Mouse (Mus musculus) hindbrain, postnatal 0 days (tissue): ENCODE data around the gene Tmod1. TPM values are rescaled to one million over a fixed set of nuclear protein-coding genes. Genes with fewer than 3 reads are reported as not detected.

Source experiments
- ATAC-seq: fragments of 200-750 bp; cut with Nextera tagmentation; 2 replicates; pipeline ENCODE4 v1.8.0; 2017; ENCODE audit warnings: mild to moderate bottlenecking, moderate TSS enrichment, moderate library complexity
- DNase-seq: peaks from one replicate; pipeline ENCODE4 v3.0.0-alpha.2; 2015; ENCODE audit warnings: low spot score
- H3K27ac ChIP-seq: fragments of 300-500 bp; sonication (generic); 2 replicates; pipeline ENCODE4 v1.5.1; 2014; ENCODE audit warnings: mild to moderate bottlenecking
- H3K27me3 ChIP-seq: fragments of 300-500 bp; sonication (generic); 2 replicates; pipeline ENCODE4 v1.6.1; 2014; ENCODE audit warnings: low read length, mixed read lengths; ENCODE audit not compliant: insufficient read depth
- H3K36me3 ChIP-seq: fragments of 300-500 bp; sonication (generic); 2 replicates; pipeline ENCODE4 v1.6.1; 2014; ENCODE audit warnings: low read length, mixed read lengths; ENCODE audit not compliant: insufficient read depth
- H3K4me1 ChIP-seq: fragments of 300-500 bp; sonication (generic); 2 replicates; pipeline ENCODE4 v1.6.1; 2014; ENCODE audit warnings: antibody characterized with exemption, low read length, mixed read lengths; ENCODE audit not compliant: insufficient read depth
- H3K4me2 ChIP-seq: fragments of 300-500 bp; sonication (generic); 2 replicates; pipeline ENCODE4 v1.6.1; 2014; ENCODE audit warnings: low read depth, mild to moderate bottlenecking, low read length, moderate library complexity, mixed read lengths
- H3K4me3 ChIP-seq: fragments of 300-500 bp; sonication (generic); 2 replicates; pipeline ENCODE4 v1.5.1; 2014; ENCODE audit warnings: low read length
- H3K9ac ChIP-seq: fragments of 300-500 bp; sonication (generic); replicated peaks from 2 replicates; pipeline ENCODE4 v1.6.1; 2014; ENCODE audit warnings: mild to moderate bottlenecking, low read length, moderate library complexity, mixed read lengths
- H3K9me3 ChIP-seq: fragments of 300-500 bp; sonication (generic); 2 replicates; pipeline ENCODE4 v1.6.1; 2016; ENCODE audit warnings: low read length, mixed read lengths
- CTCF ChIP-seq: IDR thresholded peaks from 2 replicates; pipeline ENCODE4 v1.5.1; 2016; ENCODE audit warnings: antibody characterized with exemption, control low read depth, low read depth
- WGBS: fragments of 180-500 bp; shearing (Covaris S2); extraction: QIAGEN DNeasy Blood & Tissue Kit; methylation state at CpG from one replicate; pipeline ENCODE4 v1.1.7; 2014; 5-methylcytosine and 5-hydroxymethylcytosine counted together
- polyA plus RNA-seq: library from polyadenylated mRNA; unstranded; fragments of >200 nt; fragmentation: Nextera tagmentation; extraction: Ambion mirVana; gene quantifications from 2 replicates; pipeline ENCODE4 v1.2.1, GENCODE M21; 2015
- total RNA-seq: library from RNA; depleted of rRNA; stranded (reverse); fragments of >200 nt; gene quantifications from 2 replicates; pipeline ENCODE4 v1.2.3, GENCODE M21; 2014

Tmod1 gene
- total and polyA plus RNA-seq, 2 experiments from 2014 or later = 1.3 to 2.3 TPM

GRCm38 (mm10) chr4:46065695-46066340 lies 27.1 kb downstream of the Tmod1 start:
- WGBS = 53% methylated on average over 8 of the region's 8 CpGs
- H3K27ac ChIP-seq = no peak overlapping the region
- H3K9me3 ChIP-seq = no peaks in the 10 kb centered on the region
- DNase-seq = peak; percentile 28
- H3K36me3 ChIP-seq = no peaks in the 10 kb centered on the region
- no peak overlapping the region for H3K9ac ChIP-seq
- H3K4me3 ChIP-seq = no peak overlapping the region
- H3K4me1 ChIP-seq = 0 out of 2 replicates have a peak, but pooled peaks cover 10% of the 10 kb centered on the region
- no peak overlapping the region for H3K4me2 ChIP-seq
- no peak for TF ChIP-seq CTCF
- ATAC-seq = no peak; the same call in 1 of the 2 replicates
- H3K27me3 ChIP-seq = no peaks in the 10 kb centered on the region

- Histone ChIP-seq H3K27ac (no peak overlapping the region), H3K4me1 (0 out of 2 replicates have a peak, but pooled peaks cover 10% of the 10 kb centered on the region), H3K4me2 (no peak overlapping the region), H3K4me3 (no peak overlapping the region), H3K9ac (no peak overlapping the region), H3K27me3 (no peaks in the 10 kb centered on the region), H3K9me3 (no peaks in the 10 kb centered on the region), H3K36me3 (no peaks in the 10 kb centered on the region)
- 90% methylated on average over 3 of the region's 3 CpGs for WGBS
- DNase-seq (no peak), ATAC-seq (no peak)
- TF ChIP-seq CTCF = no peak
These were observed 29.3 kb downstream of the Tmod1 start for GRCm38 (mm10) chr4:46068060-46068459.

GRCm38 (mm10) chr4:46068573-46068972 lies 29.8 kb downstream of the Tmod1 start:
- 46% methylated on average over 1 of the region's 1 CpGs for WGBS
- Histone ChIP-seq H3K27ac (no peak overlapping the region), H3K27me3 (no peaks in the 10 kb centered on the region), H3K9ac (no peak overlapping the region), H3K9me3 (no peaks in the 10 kb centered on the region), H3K4me1 (0 out of 2 replicates have a peak, but pooled peaks cover 10% of the 10 kb centered on the region), H3K4me2 (no peak overlapping the region), H3K36me3 (no peaks in the 10 kb centered on the region), H3K4me3 (no peak overlapping the region)
- no peak for ATAC-seq
- no peak for TF ChIP-seq CTCF
- no peak for DNase-seq

- no peak overlapping the region for H3K9ac ChIP-seq
- H3K4me3 ChIP-seq = no peak overlapping the region
- H3K36me3 ChIP-seq = no peaks in the 10 kb centered on the region
- H3K9me3 ChIP-seq = no peaks in the 10 kb centered on the region
- no peaks in the 10 kb centered on the region for H3K27me3 ChIP-seq
- 0 out of 2 replicates have a peak, but pooled peaks cover 10% of the 10 kb centered on the region for H3K4me1 ChIP-seq
- H3K4me2 ChIP-seq = no peak overlapping the region
- 41% methylated on average over 6 of the region's 6 CpGs for whole genome bisulfite sequencing
- peak; percentile 14 for DNase-seq
- no peak overlapping the region for H3K27ac ChIP-seq
- no peak for TF ChIP-seq CTCF
- no peak for ATAC-seq
These were observed 31.2 kb downstream of the Tmod1 start for GRCm38 (mm10) chr4:46069851-46070482.

- no peak for ATAC-seq
- no peaks in the 10 kb centered on the region for H3K27me3 ChIP-seq
- no peak for DNase-seq
- no peak overlapping the region for H3K9ac ChIP-seq
- no peaks in the 10 kb centered on the region for H3K4me1 ChIP-seq
- H3K4me2 ChIP-seq = no peak overlapping the region
- 80% methylated on average over 6 of the region's 6 CpGs for WGBS
- H3K27ac ChIP-seq = no peak overlapping the region
- H3K9me3 ChIP-seq = no peaks in the 10 kb centered on the region
- no peak overlapping the region for H3K4me3 ChIP-seq
- H3K36me3 ChIP-seq = no peaks in the 10 kb centered on the region
- no peak for TF ChIP-seq CTCF
These were observed 33.9 kb downstream of the Tmod1 start for GRCm38 (mm10) chr4:46072631-46073030.

GRCm38 (mm10) chr4:46073736-46074135 lies 35.0 kb downstream of the Tmod1 start:
- no peak for TF ChIP-seq CTCF
- Histone ChIP-seq H3K4me3 (no peak overlapping the region), H3K27ac (no peak overlapping the region), H3K9me3 (no peaks in the 10 kb centered on the region), H3K4me1 (no peaks in the 10 kb centered on the region), H3K36me3 (no peaks in the 10 kb centered on the region), H3K4me2 (no peak overlapping the region), H3K27me3 (no peaks in the 10 kb centered on the region), H3K9ac (no peak overlapping the region)
- no peak for ATAC-seq
- 34% methylated on average over 4 of the region's 4 CpGs for WGBS
- DNase-seq = peak; percentile 15

- H3K27me3 ChIP-seq = no peaks in the 10 kb centered on the region
- WGBS = 88% methylated on average over 3 of the region's 3 CpGs
- H3K9me3 ChIP-seq = no peaks in the 10 kb centered on the region
- H3K9ac ChIP-seq = no peak overlapping the region
- ATAC-seq (no peak), DNase-seq (no peak)
- no peak overlapping the region for H3K4me3 ChIP-seq
- H3K36me3 ChIP-seq = no peaks in the 10 kb centered on the region
- H3K27ac ChIP-seq = no peak overlapping the region
- no peaks in the 10 kb centered on the region for H3K4me1 ChIP-seq
- TF ChIP-seq CTCF = no peak
- H3K4me2 ChIP-seq = no peak overlapping the region
These were observed 36.9 kb downstream of the Tmod1 start for GRCm38 (mm10) chr4:46075664-46076063.
